Mouse (Mus musculus) heart, embryonic 12.5 days (tissue): ENCODE measurements around the gene Slc25a24. TPM values are rescaled to one million over a fixed set of nuclear protein-coding genes. Genes with fewer than 3 reads are reported as not detected.
A peak's percentile ranks its signal among the peaks of the same experiment; 100 is the strongest.

Experiments used
- ATAC-seq: fragments of 200-750 bp; cut with Nextera tagmentation; 2 replicates; pipeline ENCODE4 v1.8.0; 2017; ENCODE audit warnings: moderate TSS enrichment, moderate library complexity; ENCODE audit not compliant: insufficient number of reproducible peaks, low FRiP score
- H3K27ac ChIP-seq: fragments of 300-500 bp; sonication (generic); 2 replicates; pipeline ENCODE4 v1.5.1; 2016; ENCODE audit warnings: mild to moderate bottlenecking, moderate library complexity; ENCODE audit not compliant: poor library complexity, severe bottlenecking
- H3K27me3 ChIP-seq: fragments of 300-500 bp; sonication (generic); replicated peaks from 2 replicates; pipeline ENCODE4 v1.6.1; 2016; ENCODE audit warnings: mild to moderate bottlenecking, moderate library complexity
- H3K36me3 ChIP-seq: fragments of 300-500 bp; sonication (generic); 2 replicates; pipeline ENCODE4 v1.6.1; 2016; ENCODE audit warnings: mild to moderate bottlenecking, moderate library complexity
- H3K4me1 ChIP-seq: fragments of 300-500 bp; sonication (generic); replicated peaks from 2 replicates; pipeline ENCODE4 v1.6.1; 2016; ENCODE audit warnings: mild to moderate bottlenecking
- H3K4me2 ChIP-seq: fragments of 300-500 bp; sonication (generic); 2 replicates; pipeline ENCODE4 v1.6.1; 2016; ENCODE audit warnings: mild to moderate bottlenecking, moderate library complexity
- H3K4me3 ChIP-seq: fragments of 300-500 bp; sonication (generic); 2 replicates; pipeline ENCODE4 v1.5.1; 2016; ENCODE audit warnings: mild to moderate bottlenecking
- H3K9ac ChIP-seq: fragments of 300-500 bp; sonication (generic); 2 replicates; pipeline ENCODE4 v1.6.1; 2016; ENCODE audit warnings: mild to moderate bottlenecking, moderate library complexity
- H3K9me3 ChIP-seq: fragments of 300-500 bp; sonication (generic); replicated peaks from 2 replicates; pipeline ENCODE4 v1.6.1; 2016; ENCODE audit warnings: mild to moderate bottlenecking, moderate library complexity
- WGBS: fragments of 180-500 bp; shearing (Covaris S2); methylation state at CpG from one replicate; pipeline ENCODE4 v1.1.7; 2016; 5-methylcytosine and 5-hydroxymethylcytosine counted together
- polyA plus RNA-seq: library from polyadenylated mRNA; unstranded; fragments of >200 nt; fragmentation: Nextera tagmentation; extraction: Ambion mirVana; gene quantifications from 2 replicates; pipeline ENCODE4 v1.2.1, GENCODE M21; 2016

Slc25a24 gene
- polyA plus RNA-seq: 39.8 and 40.4 TPM in 2 replicates

DNA sequence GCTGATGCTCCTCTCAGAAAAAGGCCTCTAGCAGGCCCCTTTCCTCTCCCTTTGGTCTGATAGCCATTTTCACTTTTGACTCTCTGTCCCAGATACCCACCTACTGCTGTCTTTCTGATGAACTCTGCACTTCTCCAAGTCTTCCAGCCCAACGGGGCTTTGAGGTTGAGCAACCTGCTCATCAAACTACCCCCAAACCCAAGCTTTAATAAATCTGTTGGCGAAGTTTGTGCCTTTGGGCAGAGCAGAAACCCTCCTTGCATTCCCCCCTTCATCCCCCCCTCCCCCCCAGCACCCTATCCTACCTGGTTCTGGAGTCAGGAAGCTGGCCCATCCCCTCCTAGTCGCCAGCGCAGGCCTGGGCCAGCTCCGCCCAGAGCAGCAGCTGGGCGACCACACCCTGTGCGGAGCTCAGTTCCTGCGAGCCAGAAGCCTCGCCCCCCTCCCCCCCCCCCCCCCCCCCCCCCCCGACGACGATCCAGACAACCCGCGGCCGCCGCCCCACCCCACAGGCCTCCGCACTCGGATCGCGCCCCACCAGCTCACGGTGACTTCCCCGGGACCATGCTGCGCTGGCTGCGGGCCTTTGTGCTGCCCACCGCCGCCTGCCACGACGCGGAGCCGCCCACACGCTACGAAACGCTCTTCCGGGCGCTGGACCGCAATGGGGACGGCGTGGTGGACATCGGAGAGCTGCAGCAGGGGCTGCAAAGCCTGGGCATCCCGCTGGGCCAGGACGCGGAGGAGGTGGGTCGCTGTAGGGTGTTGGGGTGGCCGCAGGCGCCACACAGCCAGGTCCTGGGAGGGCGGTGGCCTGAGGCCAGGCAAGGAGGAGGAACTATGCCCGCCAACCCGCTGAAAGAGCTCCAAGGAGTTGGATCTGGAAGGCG is at the start of gene Slc25a24:
Gene Slc25a24, plus strand, starts transcription at position 509 of the 890 bp plus-strand sequence.
- Histone ChIP-seq H3K4me1 (peaks cover 28% of the 10 kb centered on the region), H3K4me3 (peak within 1 kb of the TSS; percentile 92), H3K9ac (peak within 1 kb of the TSS; percentile 95), H3K4me2 (peak within 1 kb of the TSS; percentile 72), H3K36me3 (peaks cover 11% of the 10 kb centered on the region), H3K27me3 (0 out of 2 replicates have a peak, but pooled peaks cover 5% of the 10 kb centered on the region), H3K9me3 (no peaks in the 10 kb centered on the region), H3K27ac (peak within 1 kb of the TSS; percentile 90)
- 3% methylated on average over 32 of the region's 49 CpGs for WGBS
- peak; percentile 85 for ATAC-seq

DNA sequence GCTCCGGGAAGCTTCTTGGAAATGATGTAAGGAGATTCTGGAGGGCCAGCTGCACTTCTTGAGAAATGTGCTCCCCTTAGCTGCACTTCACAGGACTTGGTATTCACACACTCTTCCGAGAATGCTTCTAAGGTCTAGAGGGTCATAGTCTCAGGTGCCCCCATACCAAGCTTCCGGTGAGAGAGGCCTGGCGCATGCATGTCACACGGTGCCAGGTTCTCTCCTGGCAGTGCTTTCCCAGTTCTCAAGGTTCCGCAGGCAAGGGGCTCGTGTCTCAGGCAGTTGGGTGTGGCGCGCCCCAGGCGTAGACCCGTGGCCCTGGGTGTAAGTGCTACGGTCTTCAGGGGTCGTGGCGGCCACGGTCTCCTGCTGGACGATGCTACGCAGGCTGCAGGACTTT is 42.8 kb upstream of the Slc25a24 start, which contains the start of gene Slc25a54:
Gene Slc25a54, plus strand, starts transcription at position 301 of the 400 bp plus-strand sequence.
- no peak within 1 kb of the TSS for H3K4me2 ChIP-seq
- no peak for ATAC-seq
- no peaks in the 10 kb centered on the region for H3K9me3 ChIP-seq
- H3K4me1 ChIP-seq: no peaks in the 10 kb centered on the region
- H3K4me3 ChIP-seq: no peak within 1 kb of the TSS
- no peaks in the 10 kb centered on the region for H3K27me3 ChIP-seq
- no peak within 1 kb of the TSS for H3K27ac ChIP-seq
- no peak within 1 kb of the TSS for H3K9ac ChIP-seq
- 90% methylated on average over 17 of the region's 17 CpGs for WGBS
- H3K36me3 ChIP-seq: no peaks in the 10 kb centered on the region

DNA sequence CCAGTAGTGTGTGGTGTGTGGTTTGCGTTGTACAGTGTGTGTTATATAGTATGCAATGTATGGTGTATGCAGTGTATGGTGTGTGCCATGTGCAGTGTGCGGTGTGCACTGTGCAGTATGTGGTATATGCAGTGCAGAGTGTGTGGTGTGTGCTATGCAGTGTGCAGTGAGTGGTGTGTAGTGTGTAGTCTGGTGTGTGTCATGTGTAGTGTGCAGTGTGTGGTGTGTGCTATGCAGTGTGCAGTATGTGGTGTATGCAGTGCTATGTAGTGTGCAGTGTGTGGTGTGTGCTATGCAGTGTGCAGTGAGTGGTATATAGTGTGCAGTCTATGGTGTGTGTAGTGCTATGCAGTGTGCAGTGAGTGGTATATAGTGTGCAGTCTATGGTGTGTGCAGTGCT is 38.5 kb upstream of the Slc25a24 start:
- H3K9me3 ChIP-seq: no peaks in the 10 kb centered on the region
- no peak overlapping the region for H3K27ac ChIP-seq
- H3K4me2 ChIP-seq: no peak overlapping the region
- no peaks in the 10 kb centered on the region for H3K4me1 ChIP-seq
- no peak overlapping the region for H3K4me3 ChIP-seq
- ATAC-seq: no peak
- WGBS: 83% methylated on average over 2 of the region's 2 CpGs
- no peaks in the 10 kb centered on the region for H3K36me3 ChIP-seq
- no peak overlapping the region for H3K9ac ChIP-seq
- H3K27me3 ChIP-seq: no peaks in the 10 kb centered on the region

DNA sequence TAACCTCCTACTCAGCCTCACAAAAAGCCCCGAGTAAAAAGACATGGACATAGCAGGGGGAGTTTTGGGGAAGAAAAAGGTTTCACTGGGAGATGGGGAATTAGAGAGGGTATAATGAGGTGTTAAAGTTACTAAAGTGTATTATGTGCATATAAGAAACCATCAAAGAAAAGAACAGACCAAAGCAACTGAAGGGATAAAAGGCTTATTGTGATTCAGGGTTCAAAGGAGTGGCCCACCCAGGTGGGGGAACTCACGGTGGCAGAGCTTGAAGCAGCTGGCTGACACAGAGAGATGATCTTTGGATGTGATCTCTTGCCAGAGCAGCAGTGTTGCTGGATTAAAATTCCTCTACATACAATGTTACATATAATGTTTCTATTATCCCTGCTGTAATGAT is 34.5 kb upstream of the Slc25a24 start:
- WGBS: 24% methylated on average over 2 of the region's 2 CpGs
- Histone ChIP-seq H3K4me2 (no peak overlapping the region), H3K27ac (no peak overlapping the region), H3K9ac (no peak overlapping the region), H3K27me3 (no peaks in the 10 kb centered on the region), H3K9me3 (no peaks in the 10 kb centered on the region), H3K4me3 (no peak overlapping the region), H3K4me1 (no peaks in the 10 kb centered on the region), H3K36me3 (no peaks in the 10 kb centered on the region)
- no peak for ATAC-seq

DNA sequence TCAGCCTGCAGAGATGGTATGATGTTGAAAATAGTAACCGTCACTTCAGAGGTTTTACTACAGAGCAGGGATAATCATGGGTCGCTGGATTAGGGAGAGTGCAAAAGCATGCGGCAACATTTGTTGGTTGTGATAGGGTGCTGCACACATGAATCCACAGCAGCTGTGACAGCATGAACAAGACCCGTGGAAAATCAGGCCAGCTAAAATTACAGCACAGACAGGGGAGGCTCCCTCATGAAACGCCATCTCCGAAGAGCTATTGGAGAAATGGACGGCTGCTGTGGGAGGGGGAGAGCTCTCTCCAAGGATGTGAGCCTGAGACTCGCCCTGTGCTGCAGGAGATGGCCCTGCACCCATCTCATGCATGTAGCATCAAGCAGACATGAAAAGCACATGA is 18.2 kb upstream of the Slc25a24 start:
- 60% methylated on average over 8 of the region's 8 CpGs for WGBS

DNA sequence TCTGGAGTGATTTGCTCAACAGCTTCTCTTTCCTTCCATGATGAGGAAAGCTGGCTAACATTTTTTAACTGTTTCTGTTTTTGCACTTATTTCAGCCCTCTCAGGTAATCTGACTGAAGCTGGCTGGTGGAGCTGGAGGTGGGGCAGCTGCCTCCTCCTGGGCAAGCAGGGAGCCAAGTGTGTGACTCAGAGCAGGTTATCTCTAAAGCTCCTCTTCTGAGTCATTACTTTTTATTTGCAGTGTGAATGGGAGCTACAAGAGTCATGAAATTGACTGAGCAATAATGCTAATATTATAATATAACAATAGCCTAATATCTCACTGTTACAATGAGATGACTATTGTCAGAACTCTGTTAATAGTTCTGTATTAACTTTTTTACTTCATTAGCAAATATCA is 5.8 kb upstream of the Slc25a24 start:
- Histone ChIP-seq H3K27ac (no peak overlapping the region), H3K27me3 (0 out of 2 replicates have a peak, but pooled peaks cover 5% of the 10 kb centered on the region), H3K36me3 (no peaks in the 10 kb centered on the region), H3K4me3 (no peak overlapping the region), H3K9ac (no peak overlapping the region), H3K9me3 (0 out of 2 replicates have a peak, but pooled peaks cover 6% of the 10 kb centered on the region), H3K4me1 (peaks cover under 1% of the 10 kb centered on the region; the same call in 1 of the 2 replicates), H3K4me2 (no peak overlapping the region)
- no peak for ATAC-seq

More for the DNA sequence above, 18.2 kb upstream of the Slc25a24 start:
- ATAC-seq: no peak
- Histone ChIP-seq H3K27ac (no peak overlapping the region), H3K36me3 (no peaks in the 10 kb centered on the region), H3K4me3 (no peak overlapping the region), H3K4me2 (no peak overlapping the region), H3K4me1 (no peaks in the 10 kb centered on the region), H3K27me3 (no peaks in the 10 kb centered on the region), H3K9ac (no peak overlapping the region), H3K9me3 (no peaks in the 10 kb centered on the region)

DNA sequence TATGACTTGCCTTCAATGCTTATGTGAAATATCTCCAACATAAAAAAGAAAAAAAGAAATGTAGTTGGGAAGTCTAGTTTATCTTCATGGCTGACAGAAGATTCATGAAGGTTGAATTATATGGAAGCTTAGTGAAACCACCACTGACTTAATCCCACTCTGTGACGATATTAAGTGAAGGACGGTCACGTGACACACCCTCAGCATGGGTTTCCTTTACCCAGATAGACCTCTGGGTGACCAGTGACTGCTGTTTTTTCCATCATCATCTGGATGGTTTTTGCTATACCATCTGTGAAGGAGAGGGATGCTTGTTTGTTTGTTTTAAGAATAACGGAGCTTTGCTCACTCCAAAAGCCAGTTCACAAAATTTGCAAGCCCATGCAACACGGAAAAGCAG is 3.4 kb upstream of the Slc25a24 start:
- no peak for ATAC-seq
- H3K4me2 ChIP-seq: no peak overlapping the region
- H3K36me3 ChIP-seq: no peaks in the 10 kb centered on the region
- H3K9me3 ChIP-seq: no peaks in the 10 kb centered on the region
- no peak overlapping the region for H3K4me3 ChIP-seq
- H3K27me3 ChIP-seq: 0 out of 2 replicates have a peak, but pooled peaks cover 5% of the 10 kb centered on the region
- H3K9ac ChIP-seq: no peak overlapping the region
- no peak overlapping the region for H3K27ac ChIP-seq
- peaks cover 15% of the 10 kb centered on the region for H3K4me1 ChIP-seq
- WGBS: 74% methylated on average over 5 of the region's 5 CpGs

DNA sequence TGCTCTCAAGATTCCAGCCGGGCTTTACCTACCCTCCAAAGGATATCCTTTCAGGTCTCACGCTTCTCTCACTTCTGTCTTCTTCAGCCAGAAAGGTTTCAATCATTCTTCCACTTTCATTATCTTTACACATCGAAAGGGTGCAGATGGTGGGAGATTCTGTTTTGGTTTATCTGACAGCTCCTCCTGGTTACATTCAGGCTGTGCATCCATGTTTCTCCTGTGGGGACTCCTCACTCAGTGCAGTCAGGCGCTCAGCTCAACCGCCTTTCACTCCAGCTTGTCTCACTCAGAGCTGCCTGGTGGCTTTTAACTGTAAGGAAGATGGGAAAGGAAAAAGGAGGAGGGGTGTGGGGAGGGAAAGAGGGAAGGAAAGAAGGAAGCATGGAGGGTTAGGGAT is 3.0 kb upstream of the Slc25a24 start:
- WGBS: 73% methylated on average over 5 of the region's 5 CpGs
- Histone ChIP-seq H3K4me3 (no peak overlapping the region), H3K36me3 (no peaks in the 10 kb centered on the region), H3K4me2 (no peak overlapping the region), H3K27me3 (0 out of 2 replicates have a peak, but pooled peaks cover 5% of the 10 kb centered on the region), H3K27ac (no peak overlapping the region), H3K9me3 (no peaks in the 10 kb centered on the region), H3K9ac (no peak overlapping the region), H3K4me1 (peaks cover 16% of the 10 kb centered on the region)
- ATAC-seq: no peak

DNA sequence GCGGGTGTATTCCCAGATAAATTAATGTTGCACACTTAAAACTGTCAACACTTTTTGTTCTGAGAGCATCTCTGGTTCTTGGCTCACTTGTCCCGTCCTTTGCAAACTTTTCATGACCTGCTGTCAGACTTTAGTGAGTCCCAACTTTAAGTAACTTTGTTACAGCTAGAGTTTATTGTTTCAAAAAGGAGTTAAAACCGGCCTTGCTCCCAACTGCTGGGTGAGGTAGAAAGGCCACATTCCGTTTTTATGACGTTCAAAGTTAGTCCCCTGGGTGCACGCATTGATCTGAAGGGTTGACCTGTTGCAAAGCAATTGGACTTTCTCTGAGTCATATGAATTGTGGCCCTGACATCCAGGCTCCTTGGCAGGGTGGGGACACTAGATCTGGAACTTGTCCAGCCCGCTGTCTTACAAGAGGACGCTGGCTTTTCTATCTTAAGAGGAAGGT is 607 bp downstream of the Slc25a24 start:
- 1% methylated on average over 8 of the region's 8 CpGs for WGBS
- peaks cover 28% of the 10 kb centered on the region for H3K4me1 ChIP-seq
- H3K9ac ChIP-seq: peak overlapping the region; percentile 95
- peak overlapping the region; percentile 92 for H3K4me3 ChIP-seq
- H3K36me3 ChIP-seq: peaks cover 11% of the 10 kb centered on the region
- H3K9me3 ChIP-seq: no peaks in the 10 kb centered on the region
- ATAC-seq: peak; percentile 33; the same call in 1 of the 2 replicates
- peak overlapping the region; percentile 72 for H3K4me2 ChIP-seq
- H3K27me3 ChIP-seq: 0 out of 2 replicates have a peak, but pooled peaks cover 5% of the 10 kb centered on the region
- peak overlapping the region; percentile 90 for H3K27ac ChIP-seq

DNA sequence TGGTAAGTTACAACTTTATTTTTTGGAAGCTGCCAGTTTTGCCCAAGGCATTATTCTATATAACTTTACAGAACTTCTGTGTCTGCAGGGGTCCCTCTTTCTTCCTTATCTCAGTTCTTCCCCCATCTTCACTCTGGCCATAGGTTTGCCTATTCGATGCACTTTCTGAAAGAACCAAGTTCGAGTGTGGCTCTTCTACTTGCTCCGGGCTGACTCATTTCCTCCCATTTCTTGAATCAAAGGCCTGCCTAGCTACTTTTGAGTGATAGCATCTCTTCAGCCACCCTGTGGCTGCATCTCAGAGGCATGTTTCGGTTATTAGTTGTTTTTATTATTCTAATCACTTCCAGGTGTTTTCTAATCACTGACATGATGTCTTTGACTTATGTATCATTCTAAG is 1.1 kb downstream of the Slc25a24 start:
- Histone ChIP-seq H3K4me2 (peak overlapping the region; percentile 72), H3K27ac (peak overlapping the region; percentile 63), H3K9me3 (no peaks in the 10 kb centered on the region), H3K36me3 (peaks cover 11% of the 10 kb centered on the region), H3K9ac (no peak overlapping the region), H3K4me1 (peaks cover 28% of the 10 kb centered on the region), H3K27me3 (0 out of 2 replicates have a peak, but pooled peaks cover 5% of the 10 kb centered on the region), H3K4me3 (peak overlapping the region; percentile 92)
- no peak for ATAC-seq
- WGBS: 20% methylated on average over 4 of the region's 4 CpGs

DNA sequence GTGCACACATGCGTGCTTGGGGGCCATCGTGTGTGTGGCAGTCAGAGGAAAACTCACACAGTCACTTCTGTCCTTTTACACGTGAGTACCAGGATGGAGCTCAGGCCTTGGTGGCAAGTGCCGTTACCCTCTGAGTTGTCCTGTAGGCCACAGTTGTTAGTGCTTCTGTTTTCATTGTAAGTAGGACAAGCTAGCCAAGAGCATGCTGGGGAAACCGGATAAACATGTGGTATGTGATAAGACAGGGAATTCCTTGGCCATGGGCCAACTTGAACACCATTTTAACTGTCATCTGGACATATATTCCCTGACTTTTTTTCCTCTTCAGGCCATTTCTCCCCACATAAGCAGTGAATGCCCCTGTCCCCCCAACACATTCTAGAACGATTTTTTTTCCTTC is 2.6 kb downstream of the Slc25a24 start:
- Histone ChIP-seq H3K4me2 (0 out of 2 replicates have a peak overlapping the region, but pooled peaks have one; percentile 20), H3K9ac (no peak overlapping the region), H3K4me1 (peaks cover 28% of the 10 kb centered on the region), H3K27ac (no peak overlapping the region; the same call in 1 of the 2 replicates), H3K4me3 (no peak overlapping the region), H3K36me3 (peaks cover 11% of the 10 kb centered on the region), H3K27me3 (0 out of 2 replicates have a peak, but pooled peaks cover 5% of the 10 kb centered on the region), H3K9me3 (no peaks in the 10 kb centered on the region)
- WGBS: 53% methylated on average over 6 of the region's 6 CpGs
- ATAC-seq: peak; percentile 52
